Mouse (Mus musculus) stomach, postnatal 0 days (tissue): ENCODE results near the gene Lpar3. TPM values are rescaled to one million over a fixed set of nuclear protein-coding genes. Genes with fewer than 3 reads are reported as not detected.

Experiments used
- ATAC-seq: fragments of 200-750 bp; cut with Nextera tagmentation; 2 replicates; pipeline ENCODE4 v1.8.0; 2017; ENCODE audit not compliant: low FRiP score, low TSS enrichment
- DNase-seq: peaks from one replicate; pipeline ENCODE4 v3.0.0-alpha.2; 2016; ENCODE audit warnings: low spot score
- H3K27ac ChIP-seq: fragments of 300-500 bp; sonication (generic); replicated peaks from 2 replicates; pipeline ENCODE4 v1.5.1; 2014; ENCODE audit warnings: mild to moderate bottlenecking, control low read depth
- H3K27me3 ChIP-seq: fragments of 300-500 bp; sonication (generic); 2 replicates; pipeline ENCODE4 v1.6.1; 2014; ENCODE audit warnings: low read length; ENCODE audit not compliant: control insufficient read depth, insufficient read depth
- H3K36me3 ChIP-seq: fragments of 300-500 bp; sonication (generic); 2 replicates; pipeline ENCODE4 v1.6.1; 2014; ENCODE audit warnings: low read length, mixed read lengths; ENCODE audit not compliant: control insufficient read depth, insufficient read depth
- H3K4me1 ChIP-seq: fragments of 300-500 bp; sonication (generic); replicated peaks from 2 replicates; pipeline ENCODE4 v1.6.1; 2014; ENCODE audit warnings: antibody characterized with exemption; ENCODE audit not compliant: control insufficient read depth, insufficient read depth
- H3K4me2 ChIP-seq: fragments of 300-500 bp; sonication (generic); replicated peaks from 2 replicates; pipeline ENCODE4 v1.6.1; 2014; ENCODE audit warnings: low read depth, mild to moderate bottlenecking, control low read depth, moderate library complexity
- H3K4me3 ChIP-seq: fragments of 300-500 bp; sonication (generic); 2 replicates; pipeline ENCODE4 v1.5.1; 2014; ENCODE audit warnings: low read depth, low read length, control low read depth
- H3K9ac ChIP-seq: fragments of 300-500 bp; sonication (generic); 2 replicates; pipeline ENCODE4 v1.6.1; 2014; ENCODE audit warnings: mild to moderate bottlenecking, low read length, control low read depth, mixed read lengths
- H3K9me3 ChIP-seq: fragments of 300-500 bp; sonication (generic); 2 replicates; pipeline ENCODE4 v1.6.1; 2016; ENCODE audit warnings: low read length; ENCODE audit not compliant: control insufficient read depth
- CTCF ChIP-seq: IDR thresholded peaks from 2 replicates; pipeline ENCODE4 v1.5.1; 2016; ENCODE audit warnings: antibody characterized with exemption, low read depth, mild to moderate bottlenecking, moderate library complexity
- EP300 ChIP-seq: optimal IDR thresholded peaks from 2 replicates; pipeline ENCODE3; 2016; ENCODE audit warnings: antibody characterized with exemption
- WGBS: fragments of 180-500 bp; shearing (Covaris S2); extraction: QIAGEN DNeasy Blood & Tissue Kit; methylation state at CpG from one replicate; pipeline ENCODE4 v1.1.7; 2014; 5-methylcytosine and 5-hydroxymethylcytosine counted together
- polyA plus RNA-seq: library from polyadenylated mRNA; unstranded; fragments of >200 nt; fragmentation: Nextera tagmentation; extraction: Ambion mirVana; gene quantifications from 2 replicates; pipeline ENCODE4 v1.2.1, GENCODE M21; 2015

The Lpar3 gene
- polyA plus RNA-seq, 1 experiment from 2014 or later, result 0.38 TPM

DNA sequence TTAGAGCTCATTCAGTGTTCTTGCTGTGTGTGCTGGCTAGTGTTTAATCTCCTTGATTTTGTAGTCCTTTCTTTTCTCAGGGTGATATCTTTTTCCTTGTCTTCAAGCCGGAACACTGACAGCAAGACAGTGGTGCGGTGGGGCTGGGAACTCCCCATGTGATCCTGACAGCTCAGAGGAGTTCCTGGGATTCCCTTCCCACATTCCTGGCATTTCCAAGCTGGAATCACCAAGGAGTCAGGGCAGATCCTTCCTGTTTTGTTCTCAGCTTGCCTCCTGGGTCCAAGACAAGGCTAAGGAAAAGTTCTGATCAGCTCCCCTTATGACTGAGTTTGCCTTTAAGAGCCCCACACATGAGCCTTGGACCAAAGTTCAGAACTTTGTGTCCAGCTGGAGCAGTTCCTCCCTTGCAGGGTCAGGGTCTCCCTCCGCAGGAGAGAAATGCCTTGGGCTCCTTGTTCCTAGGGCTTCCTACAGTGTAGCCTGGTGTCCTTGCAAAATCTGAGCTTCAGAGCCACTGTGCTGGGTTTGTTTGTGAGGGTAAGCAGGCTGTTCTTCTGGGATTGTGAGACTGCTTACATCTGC, 33.1 kb downstream of the Lpar3 start:
- ATAC-seq (no peak), DNase-seq (no peak)
- Histone ChIP-seq H3K9me3 (no peaks in the 10 kb centered on the region), H3K4me2 (no peak overlapping the region), H3K27ac (no peak overlapping the region), H3K4me1 (no peaks in the 10 kb centered on the region; the same call in 1 of the 2 replicates), H3K27me3 (no peaks in the 10 kb centered on the region), H3K4me3 (no peak overlapping the region), H3K9ac (no peak overlapping the region), H3K36me3 (no peaks in the 10 kb centered on the region)
- 43% methylated on average over 3 of the region's 3 CpGs for WGBS
- no peak for TF ChIP-seq EP300
- TF ChIP-seq CTCF, result no peak

DNA sequence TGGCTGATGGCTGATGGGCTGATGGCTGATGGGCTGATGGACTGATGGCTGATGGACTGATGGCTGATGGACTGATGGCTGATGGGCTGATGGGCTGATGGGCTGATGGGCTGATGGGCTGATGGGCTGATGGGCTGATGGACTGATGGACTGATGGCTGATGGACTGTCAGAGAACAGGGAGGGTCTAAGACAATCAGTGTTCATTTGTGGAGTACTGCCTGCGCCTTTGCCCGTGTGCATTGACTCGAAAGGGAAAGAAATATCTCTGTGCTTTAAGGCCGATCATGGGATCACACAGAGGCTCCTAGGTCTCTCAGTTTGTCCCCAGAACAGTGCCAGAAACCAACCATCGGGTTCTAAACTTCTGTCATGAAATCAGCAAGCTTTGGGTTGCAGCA, 34.4 kb downstream of the Lpar3 start:
- no peak overlapping the region for H3K4me3 ChIP-seq
- no peak for DNase-seq
- H3K4me1 ChIP-seq, result no peaks in the 10 kb centered on the region; the same call in 1 of the 2 replicates
- no peaks in the 10 kb centered on the region for H3K9me3 ChIP-seq
- 94% methylated on average over 5 of the region's 5 CpGs for WGBS
- no peak overlapping the region for H3K9ac ChIP-seq
- no peak overlapping the region for H3K4me2 ChIP-seq
- no peak for ATAC-seq
- H3K36me3 ChIP-seq, result no peaks in the 10 kb centered on the region
- TF ChIP-seq CTCF (no peak), EP300 (no peak)
- no peaks in the 10 kb centered on the region for H3K27me3 ChIP-seq
- no peak overlapping the region for H3K27ac ChIP-seq

DNA sequence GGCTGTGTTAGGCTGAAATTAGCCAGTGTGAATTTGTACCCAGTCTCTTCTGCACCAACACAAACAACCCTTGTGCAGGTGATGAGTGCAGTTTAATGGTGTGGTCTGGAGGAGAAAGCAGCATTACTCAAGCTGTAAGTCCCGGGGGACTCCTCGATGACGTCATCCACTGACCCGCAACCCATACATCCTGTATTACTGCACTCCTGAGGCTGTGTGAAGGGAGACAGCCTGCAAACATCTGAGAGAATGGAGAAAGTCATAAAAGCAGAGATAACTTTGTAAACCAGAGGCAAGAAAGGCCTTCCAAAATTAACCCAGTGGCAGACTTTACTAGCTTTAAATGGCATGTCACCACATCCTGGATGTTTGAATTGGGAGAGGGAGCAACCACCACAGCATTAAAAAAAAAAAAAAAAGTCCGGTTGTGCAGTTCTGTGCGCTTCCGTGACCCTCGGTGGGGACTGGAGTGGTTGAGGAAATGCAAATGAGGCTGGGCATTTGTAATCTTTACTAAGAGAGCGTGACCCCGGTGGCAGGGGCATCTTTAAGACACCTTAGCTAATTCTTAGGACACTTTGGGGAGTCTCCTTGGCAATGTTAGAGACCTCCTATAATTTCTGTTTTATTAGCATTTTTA, 36.8 kb downstream of the Lpar3 start:
- TF ChIP-seq EP300, result no peak
- TF ChIP-seq CTCF, result no peak
- no peak overlapping the region for H3K9ac ChIP-seq
- no peaks in the 10 kb centered on the region for H3K27me3 ChIP-seq
- DNase-seq (no peak), ATAC-seq (no peak)
- 54% methylated on average over 10 of the region's 10 CpGs for WGBS
- no peak overlapping the region for H3K4me2 ChIP-seq
- H3K27ac ChIP-seq, result peak overlapping the region; percentile 40; the same call in 1 of the 2 replicates
- H3K4me1 ChIP-seq, result no peaks in the 10 kb centered on the region; the same call in 1 of the 2 replicates
- H3K9me3 ChIP-seq, result no peaks in the 10 kb centered on the region
- no peak overlapping the region for H3K4me3 ChIP-seq
- H3K36me3 ChIP-seq, result no peaks in the 10 kb centered on the region

GRCm38 (mm10) chr3:146260203-146260602, 39.4 kb downstream of the Lpar3 start:
- no peaks in the 10 kb centered on the region for H3K36me3 ChIP-seq
- H3K9ac ChIP-seq, result no peak overlapping the region
- H3K4me2 ChIP-seq, result no peak overlapping the region
- DNase-seq, result no peak
- 0 out of 2 replicates have a peak overlapping the region, but pooled peaks have one; percentile 45 for H3K27ac ChIP-seq
- WGBS, result 44% methylated on average over 9 of the region's 9 CpGs
- no peak for TF ChIP-seq CTCF
- no peak for TF ChIP-seq EP300
- H3K4me3 ChIP-seq, result no peak overlapping the region
- H3K4me1 ChIP-seq, result no peaks in the 10 kb centered on the region
- H3K27me3 ChIP-seq, result no peaks in the 10 kb centered on the region
- no peak for ATAC-seq
- H3K9me3 ChIP-seq, result no peaks in the 10 kb centered on the region

DNA sequence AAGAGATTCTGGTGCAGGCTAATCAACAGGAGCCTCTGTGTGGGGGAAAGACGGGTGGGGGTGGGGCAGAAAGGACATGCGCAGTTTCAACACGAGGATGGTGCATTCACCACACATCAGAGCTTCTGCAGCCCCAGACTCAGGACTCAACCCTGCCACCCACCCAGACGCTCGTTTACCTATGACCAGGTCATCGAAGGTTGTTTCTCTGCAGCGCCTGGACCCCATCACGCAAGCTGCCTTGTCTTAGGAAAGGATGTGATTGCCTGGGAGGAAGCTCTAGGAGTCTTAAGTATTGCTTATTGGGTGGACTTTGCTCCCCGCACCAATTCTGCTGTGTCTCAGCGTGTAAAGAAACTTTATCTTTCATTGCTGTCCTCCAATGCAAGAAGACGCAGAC, 40.1 kb downstream of the Lpar3 start:
- no peak for TF ChIP-seq EP300
- no peak for TF ChIP-seq CTCF
- Histone ChIP-seq H3K4me1 (no peaks in the 10 kb centered on the region), H3K36me3 (no peaks in the 10 kb centered on the region), H3K27ac (no peak overlapping the region), H3K4me3 (no peak overlapping the region), H3K4me2 (no peak overlapping the region), H3K27me3 (no peaks in the 10 kb centered on the region), H3K9me3 (no peaks in the 10 kb centered on the region), H3K9ac (no peak overlapping the region)
- DNase-seq (no peak), ATAC-seq (no peak)
- WGBS, result 74% methylated on average over 11 of the region's 11 CpGs

DNA sequence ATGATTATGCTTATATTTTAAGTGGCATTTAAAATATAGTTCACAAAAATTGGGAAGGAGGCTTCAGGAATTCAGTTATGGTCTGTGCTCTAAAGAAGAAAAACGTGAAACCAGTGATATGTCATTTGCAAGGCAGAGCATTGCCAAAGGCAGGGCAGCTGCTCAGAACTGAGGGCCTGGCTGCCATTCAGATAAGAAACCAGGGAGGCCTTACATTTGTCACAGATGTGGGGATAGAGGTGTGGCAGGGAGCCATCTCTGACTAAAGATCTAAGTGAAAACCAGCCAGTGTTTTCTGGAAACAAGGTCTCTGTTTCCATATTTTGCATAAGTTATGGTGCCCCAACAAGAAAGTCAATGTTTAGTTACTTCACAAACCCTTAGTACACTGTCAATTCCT, 41.8 kb downstream of the Lpar3 start:
- ATAC-seq (no peak), DNase-seq (no peak)
- no peak overlapping the region for H3K9ac ChIP-seq
- H3K9me3 ChIP-seq, result no peaks in the 10 kb centered on the region
- WGBS, result 26% methylated on average over 1 of the region's 1 CpGs
- H3K36me3 ChIP-seq, result no peaks in the 10 kb centered on the region
- TF ChIP-seq CTCF, result no peak
- no peak for TF ChIP-seq EP300
- H3K4me1 ChIP-seq, result no peaks in the 10 kb centered on the region
- H3K4me2 ChIP-seq, result no peak overlapping the region
- H3K27ac ChIP-seq, result no peak overlapping the region
- H3K27me3 ChIP-seq, result no peaks in the 10 kb centered on the region
- H3K4me3 ChIP-seq, result no peak overlapping the region
